Mouse (Mus musculus): ENCODE results near the gene Lmo2.

DNA sequence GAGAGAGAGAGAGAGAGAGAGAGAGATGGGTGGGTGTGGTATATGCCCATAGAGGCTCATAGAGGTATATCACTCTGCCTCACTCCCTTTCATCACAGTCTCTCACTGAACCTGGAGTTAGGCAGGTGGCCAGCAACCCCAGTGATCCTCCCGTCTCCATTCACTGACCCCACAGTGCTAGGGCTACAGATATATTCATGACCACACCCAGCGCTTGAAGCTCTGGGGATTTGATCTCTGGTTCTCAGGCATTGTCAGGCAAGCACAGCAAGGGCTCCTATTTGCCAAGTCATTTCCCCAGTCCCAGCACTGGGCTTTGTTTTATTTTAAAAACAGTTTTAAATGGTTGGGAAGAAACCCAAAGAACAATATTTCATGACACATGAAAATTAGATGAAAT is 25.8 kb upstream of the Lmo2 start:
- TF ChIP-seq CTCF (IDR thresholded peaks at IDR 0.05; ENCODE audit: control insufficient read depth, insufficient read depth, insufficient read length), result no peak
- no peak for TF ChIP-seq CEBPB (IDR thresholded peaks at IDR 0.05; ENCODE audit: low read depth)
- no peak for TF ChIP-seq MAX (IDR thresholded peaks at IDR 0.05)
- no peak for TF ChIP-seq USF1 (IDR thresholded peaks at IDR 0.05; ENCODE audit: low read depth)
- no peak for TF ChIP-seq MYOG (IDR thresholded peaks at IDR 0.05; ENCODE audit: control insufficient read depth, extremely low read depth, insufficient read length)
- no peak for TF ChIP-seq MYOD1 (IDR thresholded peaks at IDR 0.05; ENCODE audit: control insufficient read depth, insufficient read length, low read depth)
- TF ChIP-seq FOSL1 (IDR thresholded peaks at IDR 0.05; ENCODE audit: insufficient read depth, low read length, poor library complexity, severe bottlenecking), result no peak
